Mouse (Mus musculus) retina, adult 2 months (tissue): ENCODE data around the gene Syt2.
A peak's percentile ranks its signal among the peaks of the same experiment; 100 is the strongest.

ENCODE experiments used
- DNase-seq: peaks from one replicate; pipeline ENCODE4 v3.0.0-alpha.2; 2012; ENCODE audit warnings: low read depth, low spot score

Syt2 gene

DNA sequence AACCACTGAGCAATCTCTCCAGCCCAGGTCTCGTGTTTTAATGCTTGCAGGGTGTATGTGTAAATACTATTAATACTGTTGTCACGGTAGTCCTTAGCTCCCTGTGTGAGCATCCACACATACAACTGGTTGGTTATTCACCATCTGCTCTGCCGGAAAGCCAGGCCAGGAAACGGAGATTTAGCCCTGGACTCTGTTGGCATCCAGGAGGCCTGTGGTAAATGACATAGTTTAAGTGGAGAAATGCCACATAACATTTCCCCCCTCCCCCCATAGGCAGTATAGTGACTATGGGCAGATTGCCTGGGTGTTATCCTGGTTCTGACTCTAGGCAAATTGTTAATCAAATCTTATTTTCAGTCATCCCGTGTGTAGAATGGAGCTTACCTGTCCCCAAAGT, 4.3 kb downstream of the Syt2 start:
- no peak for DNase-seq

DNA sequence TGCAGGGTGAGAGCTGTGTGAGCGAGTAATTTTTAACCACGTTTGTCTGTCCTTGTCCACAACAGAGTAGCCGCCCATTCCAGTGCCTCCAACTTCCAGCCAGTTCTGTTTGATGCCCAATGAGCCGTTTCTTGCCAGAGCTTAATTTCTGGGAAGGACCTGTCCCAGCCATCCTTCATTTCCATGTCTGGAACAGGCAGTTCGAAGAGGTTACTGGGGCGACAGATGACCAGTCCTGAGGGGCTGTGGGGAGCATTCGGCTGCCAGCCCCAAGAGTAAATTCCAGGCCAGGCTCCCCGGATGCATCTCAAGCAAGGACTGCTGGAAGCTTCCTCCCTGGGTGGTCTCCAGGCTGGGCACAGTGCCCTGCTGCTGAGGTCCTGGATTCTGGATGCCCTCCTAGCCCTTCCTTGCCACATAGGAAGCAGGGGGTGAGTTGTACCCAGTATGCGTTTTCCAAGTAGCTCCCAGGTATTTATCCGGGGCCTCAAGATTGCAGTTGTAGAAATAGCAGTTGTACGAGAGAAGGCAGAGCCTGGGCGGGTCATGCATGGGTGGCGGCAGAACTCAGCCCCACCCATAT, 4.9 kb downstream of the Syt2 start:
- no peak for DNase-seq

DNA sequence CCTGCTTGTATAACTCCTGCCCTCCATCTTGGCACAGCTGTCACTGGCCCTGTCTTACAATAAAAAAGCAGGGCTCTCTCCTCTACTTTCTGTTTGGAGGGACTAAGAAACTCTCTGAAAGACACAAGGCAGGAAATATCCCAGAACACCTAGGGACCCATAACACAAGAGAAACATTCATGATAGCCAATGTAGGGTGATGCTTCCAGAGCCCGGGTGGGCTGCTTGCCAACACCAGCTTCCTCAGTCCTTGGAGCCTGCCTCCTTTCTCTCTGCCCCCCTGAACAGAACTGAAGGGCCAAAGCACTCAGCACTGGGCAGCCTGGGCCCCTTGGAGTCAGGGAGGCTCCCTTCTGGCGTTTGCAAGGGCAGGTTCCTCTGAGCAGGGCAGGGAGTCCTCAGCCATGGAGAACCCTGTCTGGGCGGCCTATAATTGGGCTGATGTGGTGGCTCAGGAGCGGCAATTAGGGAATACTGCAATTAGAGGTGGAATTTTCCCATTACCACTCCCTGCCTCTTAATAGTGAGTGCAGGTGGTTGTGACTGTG, 5.4 kb downstream of the Syt2 start:
- DNase-seq = no peak

DNA sequence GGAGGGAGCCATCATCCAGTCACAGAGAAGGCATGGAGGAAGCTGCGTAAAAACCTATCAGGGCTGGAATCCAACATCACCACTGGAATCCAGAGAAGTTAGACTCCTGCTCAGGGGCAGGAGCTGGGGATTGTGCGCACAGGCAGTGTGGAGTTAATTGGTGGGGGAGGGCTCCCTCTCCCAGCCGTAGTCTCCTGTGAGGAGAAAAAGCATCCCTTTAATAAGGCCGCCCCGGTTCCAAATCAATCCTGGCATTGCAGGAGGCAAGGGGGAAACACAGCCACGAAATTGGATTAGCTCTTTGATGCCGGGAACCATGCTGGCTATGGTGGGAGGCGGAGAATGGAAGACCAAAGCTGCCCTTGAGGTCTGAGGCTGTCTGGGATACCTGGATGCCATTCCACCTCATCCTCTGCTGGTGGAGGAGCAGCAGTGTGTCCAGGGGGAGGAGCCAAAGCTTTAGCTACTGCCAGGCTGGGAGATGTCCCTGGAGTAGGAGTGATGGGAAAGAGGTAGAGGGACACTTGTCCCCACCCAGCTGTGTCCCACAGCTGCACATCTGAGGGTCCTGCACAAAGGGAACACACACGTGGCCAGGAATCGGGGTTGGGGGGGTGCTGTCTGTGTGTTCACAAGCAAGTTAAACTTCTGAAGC, 7.3 kb downstream of the Syt2 start:
- no peak for DNase-seq

DNA sequence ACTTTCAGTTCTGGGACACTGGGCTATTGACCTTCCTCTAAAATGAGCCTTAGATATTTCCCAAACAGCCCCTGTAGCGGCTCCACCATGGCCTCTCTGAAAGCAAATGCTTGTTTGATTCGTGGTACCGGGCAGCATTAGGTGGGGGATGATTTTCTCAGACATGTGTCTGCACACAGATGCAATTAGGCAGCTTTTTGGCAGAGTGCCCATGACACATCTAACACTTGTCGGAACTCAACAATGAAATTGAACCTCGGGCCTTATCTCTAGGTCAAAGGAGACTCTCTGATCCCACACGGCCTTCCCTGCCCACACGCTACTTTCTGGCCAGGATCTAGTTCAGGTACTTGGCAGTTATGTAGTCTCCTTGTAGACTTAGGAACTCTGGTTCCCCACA, 12.4 kb downstream of the Syt2 start:
- DNase-seq = no peak

DNA sequence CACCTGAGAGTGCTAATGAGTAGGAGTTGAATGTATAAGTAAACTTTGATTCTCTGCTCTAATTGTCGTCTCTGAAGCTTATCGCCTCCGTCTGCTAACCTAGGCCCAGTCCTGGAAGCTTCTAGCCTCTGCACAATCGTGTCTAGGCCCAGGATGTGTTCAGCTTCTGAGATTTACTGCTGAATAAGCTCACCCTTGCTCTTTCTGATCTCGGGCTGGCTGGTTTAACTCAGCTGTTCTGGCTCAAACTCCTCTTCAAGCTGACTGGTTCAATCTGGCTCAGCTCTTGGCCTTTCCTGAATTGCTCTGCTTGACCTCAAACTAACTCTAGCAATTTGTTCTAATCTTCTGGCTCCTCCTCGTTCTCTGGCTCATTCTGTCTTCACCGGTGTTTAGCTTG, 13.7 kb downstream of the Syt2 start:
- DNase-seq = no peak

DNA sequence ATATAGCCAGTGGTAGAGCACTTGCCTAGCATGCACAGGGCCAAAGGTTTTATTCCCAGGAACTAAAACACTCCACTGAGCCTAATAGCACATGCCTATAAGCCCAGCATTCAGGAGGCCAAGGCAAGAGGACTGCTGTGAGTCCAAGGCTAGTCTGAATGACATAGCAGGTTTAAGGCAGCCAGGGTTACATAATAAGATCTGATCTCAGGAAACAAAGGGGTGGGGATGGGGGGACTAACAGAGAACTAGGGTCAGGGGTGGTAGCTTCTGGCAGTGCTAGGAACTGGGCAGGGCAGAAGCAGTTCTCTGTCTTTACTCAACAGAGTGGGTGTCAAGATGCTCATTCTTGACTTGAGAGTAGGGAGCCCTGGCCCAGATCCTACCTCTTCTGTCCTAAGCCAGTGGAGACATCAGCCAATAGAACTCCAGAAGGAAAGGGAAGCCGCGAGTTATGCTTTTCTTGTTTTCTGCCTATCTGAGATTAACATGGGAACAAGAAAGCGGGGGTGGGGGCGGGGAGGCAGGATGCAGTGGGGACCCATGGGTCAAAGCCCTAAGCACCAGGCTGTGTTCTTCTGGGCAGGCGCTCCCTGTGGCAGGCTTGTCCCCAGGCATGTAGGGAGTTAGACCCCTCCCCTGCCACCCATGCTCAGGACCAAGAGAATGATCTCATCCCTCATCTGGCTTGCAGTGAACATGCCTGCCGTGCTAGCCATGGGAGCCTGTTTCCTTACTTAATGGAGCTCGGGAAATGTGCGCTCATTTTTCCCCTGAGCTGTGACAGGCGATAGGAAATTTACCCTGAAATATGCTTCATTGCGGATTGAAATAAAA, 25.0 kb downstream of the Syt2 start:
- no peak for DNase-seq

DNA sequence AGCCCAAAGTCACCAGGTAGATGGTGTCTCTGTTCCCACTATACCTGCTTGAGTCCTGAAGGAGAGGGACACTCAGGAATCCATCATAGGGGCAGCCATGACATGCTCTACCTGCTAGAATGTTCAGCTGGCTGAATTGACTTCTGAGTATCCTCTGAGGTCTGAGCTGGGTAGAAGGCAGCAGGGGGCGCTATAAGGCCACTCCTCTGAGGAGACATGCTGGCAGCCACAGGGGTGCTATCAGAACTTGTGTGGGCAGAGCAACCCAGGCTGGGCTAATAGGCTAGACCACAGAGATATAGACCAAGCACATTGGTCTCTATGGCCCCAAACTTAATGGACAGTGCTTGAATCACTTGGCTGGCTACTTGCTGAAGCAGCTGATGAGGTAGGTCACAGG, 27.8 kb downstream of the Syt2 start:
- DNase-seq = no peak

DNA sequence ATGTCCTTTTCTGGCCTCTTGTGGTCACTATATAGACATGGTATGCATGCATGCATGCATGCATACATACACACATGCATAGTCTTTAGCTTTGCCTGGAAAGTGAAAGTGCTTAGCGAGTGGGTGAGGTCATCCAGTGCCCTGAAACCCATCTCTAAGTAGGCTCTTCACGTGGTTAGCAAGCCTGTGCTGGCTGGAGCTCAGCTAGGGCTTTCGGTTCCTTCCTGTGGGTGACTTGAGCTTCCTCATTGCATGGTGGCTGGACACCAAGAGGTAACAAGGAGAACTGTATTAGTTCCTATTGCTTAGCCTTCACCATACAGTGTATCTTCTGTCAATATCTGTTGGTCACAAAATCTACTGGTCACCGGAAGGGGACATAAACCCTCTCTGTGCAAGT, 33.0 kb downstream of the Syt2 start:
- DNase-seq = no peak

DNA sequence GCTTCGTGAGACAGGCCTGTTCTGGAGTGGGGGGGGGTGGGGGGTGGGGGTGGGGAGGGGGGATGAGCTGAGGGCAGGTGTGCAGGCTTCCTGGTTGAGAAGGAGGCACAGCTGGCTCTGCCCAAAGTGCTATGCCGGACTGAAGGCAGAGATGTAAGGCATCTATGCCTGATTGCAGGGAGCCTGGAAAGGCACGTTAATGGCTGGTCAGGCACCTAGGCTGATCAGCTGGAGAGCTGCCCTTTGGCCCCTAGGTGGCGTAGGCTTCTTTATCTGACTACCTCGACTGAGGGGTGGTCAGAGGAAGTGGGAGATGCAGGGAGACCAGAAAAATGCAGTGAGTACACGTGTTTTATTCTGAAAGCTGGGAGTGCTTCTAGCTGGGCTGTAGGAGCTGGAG, 34.1 kb downstream of the Syt2 start:
- no peak for DNase-seq

DNA sequence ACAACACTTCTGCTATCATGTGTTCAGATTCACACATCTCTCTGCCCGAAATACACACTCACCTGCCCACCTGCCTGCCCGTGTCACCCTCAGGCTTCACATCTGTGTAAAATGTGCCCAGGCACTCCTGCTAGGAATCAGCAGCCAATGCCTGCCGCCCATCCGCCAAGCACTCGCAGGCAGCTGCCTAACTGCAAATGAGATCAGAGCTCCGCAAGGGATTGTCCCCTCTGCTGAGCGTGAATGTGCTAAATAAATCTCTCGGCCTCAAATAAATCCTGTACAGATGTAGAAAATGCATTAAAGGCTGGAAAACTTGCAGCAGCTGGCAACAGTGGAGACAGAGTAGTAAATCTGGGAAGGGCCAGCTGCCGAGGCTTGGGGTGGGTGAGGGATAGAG, 36.0 kb downstream of the Syt2 start:
- peak; percentile 11 for DNase-seq

DNA sequence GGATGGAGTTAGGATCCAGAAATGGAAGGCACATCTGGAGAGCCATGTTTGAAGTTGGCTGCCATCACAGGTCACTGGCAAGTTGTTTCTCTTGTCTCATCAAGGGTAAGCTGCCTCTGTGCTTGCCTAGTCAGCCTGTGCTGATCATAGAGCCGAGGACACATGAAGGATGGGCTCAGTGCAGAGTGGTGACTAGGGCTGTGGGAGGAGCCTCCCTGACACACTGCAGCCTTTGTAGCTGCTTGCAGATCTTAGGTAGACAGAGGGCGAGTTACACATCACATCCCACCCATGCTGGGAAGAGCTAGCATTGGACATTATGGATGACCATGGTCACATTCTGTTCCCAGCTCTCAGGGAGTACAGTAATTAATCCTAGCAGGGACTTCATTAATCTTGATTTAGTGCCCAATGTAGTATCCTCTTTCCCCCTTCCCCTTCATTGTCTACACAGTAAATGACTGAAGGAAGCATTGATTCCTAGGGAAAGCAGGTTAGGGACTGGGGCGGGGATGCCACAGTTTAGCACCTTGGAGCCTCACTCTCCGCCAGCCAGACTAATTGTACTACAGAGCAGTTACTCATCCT, 40.5 kb downstream of the Syt2 start:
- no peak for DNase-seq

DNA sequence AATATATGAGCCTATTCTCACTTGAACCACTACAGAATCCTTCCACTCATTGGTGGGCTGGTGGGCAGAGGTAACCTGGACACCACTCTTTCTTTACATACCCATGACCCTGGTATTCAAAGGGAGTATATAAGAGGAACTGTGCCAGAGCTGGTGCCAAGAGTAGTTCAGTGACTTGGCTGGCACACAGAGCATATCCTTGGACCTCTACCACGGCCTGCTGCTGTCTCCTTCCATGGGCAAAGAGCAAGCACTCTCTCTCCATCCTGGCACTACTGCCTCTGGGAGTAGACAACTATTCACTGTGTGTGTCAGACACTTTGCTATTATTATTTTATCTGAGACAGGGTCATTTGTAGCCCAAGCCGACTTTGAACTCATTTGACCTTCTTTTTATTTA, 49.8 kb downstream of the Syt2 start:
- DNase-seq = no peak

DNA sequence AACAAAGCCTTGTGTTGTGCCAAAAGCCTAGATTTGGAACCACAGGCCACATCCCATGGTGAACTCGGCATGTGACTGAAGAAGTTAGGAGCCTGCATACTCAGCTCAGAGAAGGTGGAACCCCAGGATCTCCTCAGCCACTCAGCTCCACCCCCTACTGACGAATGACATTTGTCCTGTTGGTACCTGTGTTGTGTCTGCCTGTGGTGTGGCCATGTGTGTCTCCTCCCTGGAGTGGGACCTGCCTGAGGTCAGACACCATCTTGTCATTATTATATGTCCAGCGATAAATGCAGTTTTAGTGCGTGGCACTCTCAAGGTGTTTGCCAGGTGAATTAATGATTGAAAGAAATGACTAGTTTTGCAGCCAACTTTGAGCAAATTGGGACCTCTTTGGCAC, 50.6 kb downstream of the Syt2 start:
- no peak for DNase-seq

DNA sequence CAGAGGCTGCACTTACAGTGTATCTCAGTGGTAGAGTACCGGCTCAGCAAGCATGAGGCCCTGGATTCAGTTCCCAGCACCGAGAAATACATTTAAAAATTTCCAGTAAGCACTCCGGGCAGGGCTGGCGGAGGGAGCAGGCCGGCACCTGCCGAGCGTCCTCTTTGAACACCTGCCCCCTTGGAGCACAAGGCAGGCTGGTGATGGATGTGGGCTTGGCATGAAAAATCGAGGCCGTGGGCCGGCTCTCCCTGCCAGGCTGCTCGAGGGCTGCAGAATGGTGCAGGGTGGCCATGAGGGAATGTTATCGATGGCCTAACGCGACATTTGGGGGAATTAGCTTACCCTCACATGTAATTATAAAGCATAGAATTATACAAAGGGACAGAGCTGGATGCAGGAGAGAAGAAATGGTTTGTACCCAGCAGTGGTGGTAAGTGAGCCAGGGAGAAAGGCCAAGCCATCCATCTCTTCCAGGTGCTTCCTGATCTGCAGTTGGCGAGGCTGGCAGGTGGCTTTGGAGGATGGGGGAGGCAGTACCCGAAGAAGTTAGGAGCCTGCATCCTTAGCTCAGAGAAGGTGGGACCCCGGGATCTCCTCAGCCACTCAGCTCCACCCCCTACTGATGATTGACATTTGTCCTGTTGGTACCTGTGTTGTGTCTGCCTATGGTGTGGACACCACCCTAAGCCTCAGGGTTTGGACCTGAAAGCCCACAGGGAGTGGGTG, 51.2 kb downstream of the Syt2 start:
- DNase-seq = no peak

DNA sequence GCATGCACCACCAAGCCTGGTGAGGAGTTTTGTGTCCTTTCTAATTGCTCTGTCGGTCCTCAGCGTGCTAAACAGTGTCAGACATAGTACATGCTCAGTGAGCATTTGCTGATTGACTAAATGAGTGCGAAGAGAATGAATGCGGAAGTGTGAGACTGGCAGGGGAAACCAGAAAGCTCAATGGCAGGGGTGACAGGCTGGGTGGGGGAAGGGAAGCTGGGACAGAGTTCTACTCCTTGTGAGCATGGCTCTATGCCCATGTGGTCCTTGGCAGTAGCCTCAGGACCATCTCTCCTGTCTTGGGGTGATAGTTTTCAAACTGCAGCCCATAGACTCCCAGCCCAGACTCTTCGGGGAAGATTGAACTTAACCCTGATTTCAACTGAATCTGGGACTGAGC, 52.0 kb downstream of the Syt2 start:
- DNase-seq = no peak

DNA sequence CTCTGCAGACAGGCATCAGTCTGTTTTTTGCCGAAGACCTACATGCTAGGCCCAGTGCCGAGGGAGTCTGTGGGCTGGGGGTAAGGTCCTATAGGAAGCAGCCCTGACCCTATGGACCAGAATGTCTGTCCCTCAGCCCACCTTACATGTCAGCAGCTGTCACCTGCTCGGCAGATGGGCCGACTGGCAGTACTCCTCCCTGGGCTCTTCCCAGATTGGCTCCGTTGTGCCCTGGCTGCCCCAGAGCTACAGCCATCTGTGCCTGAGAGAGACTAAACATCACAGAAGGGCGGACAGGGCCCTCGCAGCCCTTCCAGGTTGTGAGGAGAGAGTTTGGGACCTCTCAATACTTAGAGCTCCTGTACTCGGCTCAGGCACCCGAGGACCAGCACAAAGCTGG, 52.9 kb downstream of the Syt2 start:
- DNase-seq = no peak

DNA sequence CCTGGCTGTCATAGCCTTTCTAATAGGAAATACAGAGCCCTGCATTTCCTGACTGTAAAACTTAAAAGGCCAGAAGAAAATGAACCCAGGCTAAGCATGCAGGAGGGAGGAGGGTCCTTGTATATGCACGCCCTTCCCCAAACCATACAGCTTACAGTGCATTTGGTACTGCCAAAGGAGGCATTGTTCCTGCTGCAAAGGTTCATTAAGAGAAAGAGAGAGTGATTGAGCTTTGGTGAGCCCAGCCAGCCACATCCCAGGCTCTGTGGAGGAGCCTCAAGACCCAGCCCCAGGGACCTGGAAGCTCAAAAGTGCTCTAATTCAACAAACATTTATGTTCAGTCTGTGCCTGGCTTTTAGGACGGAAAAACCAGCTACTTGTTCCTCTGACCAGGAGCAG, 53.7 kb downstream of the Syt2 start:
- no peak for DNase-seq

DNA sequence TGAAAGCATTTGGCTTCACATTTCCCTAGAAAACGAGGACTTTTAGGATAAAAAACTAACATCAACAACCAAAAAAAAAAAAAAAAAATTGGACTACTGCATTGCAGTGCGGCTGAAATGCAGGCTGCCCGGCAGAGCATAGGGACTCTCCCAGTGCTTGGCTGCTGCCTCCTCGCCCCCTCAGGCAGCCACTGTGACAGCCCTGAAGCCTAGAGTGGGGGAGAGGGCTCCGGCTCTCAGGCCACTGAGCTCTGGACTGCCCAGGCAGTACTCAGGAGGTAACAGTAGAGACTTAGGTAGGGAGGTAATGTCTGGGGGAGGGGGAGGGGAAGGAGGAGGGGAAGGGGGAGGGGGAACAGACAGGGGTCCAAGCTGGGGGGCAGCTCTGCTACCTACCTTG, 54.2 kb downstream of the Syt2 start:
- DNase-seq = no peak

DNA sequence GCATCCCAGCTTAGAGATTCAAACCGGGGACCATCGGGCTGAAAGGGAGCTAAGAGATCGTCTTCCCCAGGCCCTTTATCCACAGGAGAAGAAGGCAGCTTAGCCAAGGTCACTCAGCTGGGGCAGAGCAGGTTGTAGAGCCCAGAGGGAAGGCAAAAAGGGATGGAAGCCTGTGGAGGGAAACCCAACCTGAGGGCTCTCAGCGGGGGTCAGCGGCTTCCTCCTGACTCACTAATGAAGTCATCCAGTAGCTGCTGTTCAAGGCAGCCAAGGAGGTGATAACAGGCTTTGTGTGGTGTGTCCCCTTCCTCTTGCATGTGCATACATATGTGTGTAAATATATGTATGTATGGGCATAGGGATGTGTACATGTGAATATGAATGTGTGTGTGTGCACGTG, 54.7 kb downstream of the Syt2 start:
- DNase-seq = no peak

DNA sequence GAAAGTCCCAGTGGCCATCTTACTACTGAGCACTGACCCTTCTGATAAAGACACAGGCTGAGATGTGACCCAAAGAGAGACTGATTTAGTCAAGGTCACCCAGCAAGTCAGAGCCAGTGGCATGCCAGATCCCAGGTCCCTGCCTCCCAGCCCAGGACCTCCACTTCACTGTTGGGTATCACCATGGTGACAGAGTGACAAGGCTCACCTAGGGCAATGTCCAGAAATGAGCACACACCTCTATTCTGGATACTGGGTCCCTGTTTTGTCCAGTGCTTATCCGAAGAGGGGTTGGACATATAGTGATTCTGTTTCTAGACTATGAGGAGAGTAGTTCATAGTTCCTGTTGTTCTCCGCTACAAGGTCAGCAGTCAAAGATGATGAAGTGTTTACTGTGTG, 56.8 kb downstream of the Syt2 start:
- DNase-seq = no peak
